Mouse (Mus musculus): ENCODE results near the gene Trp53tg5.

GRCm38 (mm10) chr2:164453047-164453757 lies 20.3 kb downstream of the Trp53tg5 start:
- TF ChIP-seq POLR2A (IDR thresholded peaks at IDR 0.05; ENCODE audit: control insufficient read depth, low read depth, low read length), result no peak
- TF ChIP-seq CTCF (IDR thresholded peaks at IDR 0.05; ENCODE audit: control insufficient read depth, insufficient read depth, insufficient replicate concordance, low read depth, low read length), result no peak
